8 mouse cellular contexts compared by ENCODE assay signal in the genomic region with DNA sequence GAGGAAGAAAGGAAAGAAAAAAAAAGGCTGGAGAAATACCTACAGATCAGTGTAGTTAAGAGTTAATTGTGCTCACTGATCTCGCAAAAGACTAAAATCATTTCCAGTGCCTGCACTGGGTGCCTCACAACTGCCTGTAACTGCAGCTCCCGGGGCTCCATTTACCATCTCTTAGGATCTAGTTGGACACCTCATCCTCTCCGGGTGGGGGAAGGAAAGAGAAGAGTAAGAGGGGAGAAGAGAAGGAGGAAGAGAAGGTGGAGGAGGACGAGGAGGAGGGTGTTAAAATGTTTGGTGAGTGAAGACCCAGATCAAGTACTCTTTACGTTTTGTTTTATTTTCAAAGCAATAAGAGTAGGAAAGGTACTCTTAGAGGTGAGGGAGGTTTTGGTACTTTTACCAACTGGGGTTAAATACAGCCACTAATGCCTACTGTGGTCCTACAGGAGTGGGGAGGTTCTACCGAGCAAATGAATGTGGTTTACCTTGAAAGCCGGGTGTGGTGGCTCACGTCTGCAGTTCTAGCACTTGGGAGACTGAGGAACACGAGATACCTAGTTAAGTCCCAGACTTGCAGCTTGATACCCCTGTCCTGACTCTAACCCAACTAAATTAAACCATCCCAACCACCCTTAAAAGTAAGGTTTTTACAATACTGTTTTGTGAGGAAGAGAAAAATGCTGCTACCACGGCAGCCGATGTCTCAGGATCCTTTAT. TPM values are rescaled to one million over a fixed set of nuclear protein-coding genes. Genes with fewer than 3 reads are reported as not detected.
DNase-seq lines count a peak whose midpoint lies in the region; ATAC-seq and TF ChIP-seq lines count a peak whose summit lies in the region.

No protein-coding gene starts in this region.

- H3K4me1 ChIP-seq in testis, adult 2 months (ENCODE audit: control insufficient read depth, insufficient read depth, low read length), result peaks cover 4% of the 10 kb centered on the region
- H3K4me1 ChIP-seq in hindbrain, embryonic 12.5 days, result peaks cover 22% of the 10 kb centered on the region

- peak overlapping the region; percentile 80 for H3K4me2 ChIP-seq in hindbrain, embryonic 12.5 days (replicated peaks)

- peak overlapping the region; percentile 94 for H3K4me3 ChIP-seq in testis, adult 2 months (ENCODE audit: control insufficient read depth, low read depth, low read length)
- peak overlapping the region; percentile 81 for H3K4me3 ChIP-seq in hindbrain, embryonic 12.5 days

- peak overlapping the region; percentile 88 for H3K27ac ChIP-seq in testis, adult 2 months (ENCODE audit: control insufficient read depth, insufficient read depth, low read depth, low read length)
- peak overlapping the region; percentile 93; the same call in 1 of the 2 replicates for H3K27ac ChIP-seq in hindbrain, embryonic 12.5 days

- peak; percentile 53 for ATAC-seq in hindbrain, embryonic 12.5 days (ENCODE audit: low FRiP score)
- peak; percentile 21; the same call in 1 of the 2 replicates for ATAC-seq in megakaryocyte progenitor cell, adult 5-6 weeks (replicated peaks; ENCODE audit: poor library complexity)

- H3K9me3 ChIP-seq in hindbrain, embryonic 12.5 days (replicated peaks), result no peaks in the 10 kb centered on the region

- H3K36me3 ChIP-seq in testis, adult 2 months (ENCODE audit: control insufficient read depth, insufficient read depth, low read length), result no peaks in the 10 kb centered on the region
- H3K36me3 ChIP-seq in hindbrain, embryonic 12.5 days, result peaks cover 9% of the 10 kb centered on the region; the same call in 1 of the 2 replicates

- TF ChIP-seq POLR2A in testis, adult 2 months (IDR thresholded peaks at IDR 0.05; ENCODE audit: control insufficient read depth, low read depth, low read length), result no peak

- H3K9ac ChIP-seq in hindbrain, embryonic 12.5 days, result peak overlapping the region; percentile 86

- DNase-seq in adrenal gland, postnatal 14 days, result peak; percentile 16
- DNase-seq in adrenal gland, postnatal 25 days, result no peak
- DNase-seq in testis, postnatal 10 days (ENCODE audit: low spot score), result no peak
- DNase-seq in urinary bladder, postnatal 36 days (ENCODE audit: low spot score in 2 of 2), result no peak
- DNase-seq in layer of hippocampus, adult 8-10 months (ENCODE audit: low spot score in 2 of 2), result no peak

- WGBS in hindbrain, embryonic 12.5 days, result 11% methylated on average over 11 of the region's 11 CpGs

- H3K27me3 ChIP-seq in testis, adult 2 months (ENCODE audit: control insufficient read depth, insufficient read depth, low read length), result no peaks in the 10 kb centered on the region
- H3K27me3 ChIP-seq in hindbrain, embryonic 12.5 days, result no peaks in the 10 kb centered on the region

- no peak for TF ChIP-seq CTCF in testis, adult 2 months (IDR thresholded peaks at IDR 0.05; ENCODE audit: control insufficient read depth, insufficient read depth, insufficient replicate concordance, low read depth, low read length)

RNA-seq across cellular contexts. Expression of a gene that starts 0.6 kb away (rescaled TPM):
- total RNA-seq in adrenal gland, postnatal 14 days (2021), result 26.1 and 26.8 TPM in 2 replicates
- 44.7 TPM in 2 replicates for total RNA-seq in adrenal gland, postnatal 25 days (2021)
- polyA plus RNA-seq in testis, adult 2 months (2012; rRNA removed), result 2.0 and 2.5 TPM in 2 replicates
- polyA plus RNA-seq in hindbrain, embryonic 12.5 days (2016; fragmentation: Nextera tagmentation; extraction: Ambion mirVana), result 46.7 and 50.6 TPM in 2 replicates
- total RNA-seq in megakaryocyte progenitor cell, adult 5-6 weeks (2015), result 33.0 and 37.4 TPM in 2 replicates
- total RNA-seq in megakaryocyte progenitor cell, adult 5-6 weeks (2017), result 27.9 and 35.0 TPM in 2 replicates
- 10 to 100 TPM; 18.1 to 20.9 (median 19.2) TPM for total RNA-seq in layer of hippocampus, adult 8-10 months (2022)
